Mouse (Mus musculus) right cerebral cortex, postnatal 4 days (tissue): ENCODE measurements around the gene Slc7a6os.
"Not testable (repeated sequence)": the region's sequence is repeated elsewhere in the genome, so short reads cannot be mapped to it uniquely, and the experiment has no call there.

ENCODE experiments used
- DNase-seq: peaks from one replicate; pipeline ENCODE4 v3.0.0-alpha.2; 2022

The Slc7a6os gene

GRCm38 (mm10) chr8:106210821-106211345, at the start of gene Slc7a6os, which contains the start of gene Prmt7:
Gene Slc7a6os, minus strand, starts transcription at chr8:106210935.
Gene Prmt7, plus strand, starts transcription at chr8:106210936.
- peak; percentile 95 for DNase-seq

GRCm38 (mm10) chr8:106259579-106260255, 49.0 kb upstream of the Slc7a6os start:
- no peak for DNase-seq

GRCm38 (mm10) chr8:106258169-106258568, 47.4 kb upstream of the Slc7a6os start:
- no peak for DNase-seq

- no peak for DNase-seq
Measured at GRCm38 (mm10) chr8:106250186-106250585, 39.5 kb upstream of the Slc7a6os start.

- DNase-seq: no peak
Measured at GRCm38 (mm10) chr8:106237106-106237505, 26.4 kb upstream of the Slc7a6os start.

- DNase-seq: no peak
Measured at GRCm38 (mm10) chr8:106234567-106235261, 24.0 kb upstream of the Slc7a6os start.

- DNase-seq: no peak
Measured at GRCm38 (mm10) chr8:106232751-106233150, 22.0 kb upstream of the Slc7a6os start.

GRCm38 (mm10) chr8:106231536-106231935, 20.8 kb upstream of the Slc7a6os start:
- DNase-seq: no peak

- peak; percentile 67 for DNase-seq
Measured at GRCm38 (mm10) chr8:106226589-106226988, 15.9 kb upstream of the Slc7a6os start.

- no peak for DNase-seq
Measured at GRCm38 (mm10) chr8:106219620-106220019, 8.9 kb upstream of the Slc7a6os start.

- DNase-seq: no peak
Measured at GRCm38 (mm10) chr8:106213959-106214358, 3.2 kb upstream of the Slc7a6os start.

- no peak for DNase-seq
Measured at GRCm38 (mm10) chr8:106211421-106211820, 686 bp upstream of the Slc7a6os start.

GRCm38 (mm10) chr8:106210035-106210731, 552 bp downstream of the Slc7a6os start:
- no peak for DNase-seq

GRCm38 (mm10) chr8:106199596-106199995, 11.1 kb downstream of the Slc7a6os start:
- not testable (repeated sequence) for DNase-seq

- DNase-seq: no peak
Measured at GRCm38 (mm10) chr8:106198741-106199140, 12.0 kb downstream of the Slc7a6os start.

GRCm38 (mm10) chr8:106194062-106194461, 16.7 kb downstream of the Slc7a6os start:
- no peak for DNase-seq

- no peak for DNase-seq
Measured at GRCm38 (mm10) chr8:106193162-106193561, 17.6 kb downstream of the Slc7a6os start.

- no peak for DNase-seq
Measured at GRCm38 (mm10) chr8:106191639-106192038, 19.1 kb downstream of the Slc7a6os start.

- no peak for DNase-seq
Measured at GRCm38 (mm10) chr8:106189162-106189561, 21.6 kb downstream of the Slc7a6os start.

GRCm38 (mm10) chr8:106186394-106186793, 24.3 kb downstream of the Slc7a6os start:
- no peak for DNase-seq

- DNase-seq: no peak
Measured at GRCm38 (mm10) chr8:106185628-106186270, 25.0 kb downstream of the Slc7a6os start.

- no peak for DNase-seq
Measured at GRCm38 (mm10) chr8:106178428-106178827, 32.3 kb downstream of the Slc7a6os start.

- DNase-seq: no peak
Measured at GRCm38 (mm10) chr8:106177594-106177993, 33.1 kb downstream of the Slc7a6os start.
